Mouse (Mus musculus): ENCODE data around the gene Ghrl.
A peak's percentile ranks its signal among the peaks of the same experiment; 100 is the strongest.

- peak; percentile 91 for TF ChIP-seq POLR2A (IDR thresholded peaks at IDR 0.05; ENCODE audit: borderline replicate concordance, control insufficient read depth, low read depth, low read length)
- TF ChIP-seq CTCF (IDR thresholded peaks at IDR 0.05; ENCODE audit: control insufficient read depth, insufficient read depth, low read length), result no peak
Observed at GRCm38 (mm10) chr6:113740236-113741217, 20.8 kb upstream of the Ghrl start, which contains the start of gene Sec13.

Data from bone marrow, adult 2 months (tissue).